Mouse (Mus musculus) heart, postnatal 36 days (tissue): Measurements from ENCODE around the gene Abca12. TPM values are rescaled to one million over a fixed set of nuclear protein-coding genes. Genes with fewer than 3 reads are reported as not detected.

Experiments
- DNase-seq, 2 experiments: peaks; one replicate each; pipeline ENCODE4 v3.0.0; 2021 to 2022
- intact Hi-C: fragments of 180-260 bp; cut with DNase I; formaldehyde crosslinking; loops from one replicate; pipeline ENCODE4 v1.15.1; 2025
- total RNA-seq, 2 experiments: library from RNA; stranded (reverse); gene quantifications; 2 replicates each; pipeline ENCODE4 v1.2.3; 2021

The Abca12 gene
- 1 to 10 TPM; 3.1 to 4.8 TPM for total RNA-seq

GRCm38 (mm10) chr1:71414810-71415209, at the start of gene Abca12:
TSS of gene Abca12 (minus strand) at chr1:71414910.
- intact Hi-C loops, result no loop called here

GRCm38 (mm10) chr1:71457961-71458360, 43.3 kb upstream of the Abca12 start:
- peak; percentile 5 to 37 for DNase-seq

More at GRCm38 (mm10) chr1:71414810-71415209, at the start of gene Abca12:
- no peak for DNase-seq

GRCm38 (mm10) chr1:71447424-71447823, 32.7 kb upstream of the Abca12 start:
- no peak for DNase-seq
- intact Hi-C loops, result no loop called here

More at GRCm38 (mm10) chr1:71457961-71458360, 43.3 kb upstream of the Abca12 start:
- intact Hi-C loops, result no loop called here

- DNase-seq, result no peak
- intact Hi-C loops, result no loop called here
These were observed 7.1 kb upstream of the Abca12 start for GRCm38 (mm10) chr1:71421741-71422333.

- DNase-seq, result no peak
- intact Hi-C loops, result no loop called here
These were observed 3.8 kb upstream of the Abca12 start for GRCm38 (mm10) chr1:71418467-71418866.

GRCm38 (mm10) chr1:71417951-71418350, 3.2 kb upstream of the Abca12 start:
- intact Hi-C loops, result no loop called here
- DNase-seq, result no peak

- intact Hi-C loops, result no loop called here
- no peak for DNase-seq
These were observed 626 bp downstream of the Abca12 start for GRCm38 (mm10) chr1:71414084-71414483.

GRCm38 (mm10) chr1:71413114-71413513, 1.6 kb downstream of the Abca12 start:
- DNase-seq, result no peak
- intact Hi-C loops, result no loop called here

- intact Hi-C loops, result no loop called here
- no peak for DNase-seq
These were observed 7.0 kb downstream of the Abca12 start for GRCm38 (mm10) chr1:71407711-71408110.

GRCm38 (mm10) chr1:71397635-71398034, 17.1 kb downstream of the Abca12 start:
- intact Hi-C loops, result no loop called here
- DNase-seq, result no peak

GRCm38 (mm10) chr1:71396105-71396504, 18.6 kb downstream of the Abca12 start:
- no peak for DNase-seq
- intact Hi-C loops, result no loop called here

GRCm38 (mm10) chr1:71394177-71394576, 20.5 kb downstream of the Abca12 start:
- DNase-seq, result no peak
- intact Hi-C loops, result no loop called here

- intact Hi-C loops, result no loop called here
- DNase-seq, result no peak
These were observed 21.2 kb downstream of the Abca12 start for GRCm38 (mm10) chr1:71393489-71393888.

- intact Hi-C loops, result no loop called here
- DNase-seq, result no peak
These were observed 22.2 kb downstream of the Abca12 start for GRCm38 (mm10) chr1:71392463-71392862.

- intact Hi-C loops, result no loop called here
- DNase-seq, result no peak
These were observed 28.1 kb downstream of the Abca12 start for GRCm38 (mm10) chr1:71386593-71386992.

- no peak for DNase-seq
- intact Hi-C loops, result no loop called here
These were observed 30.6 kb downstream of the Abca12 start for GRCm38 (mm10) chr1:71384098-71384497.

GRCm38 (mm10) chr1:71373090-71373489, 41.6 kb downstream of the Abca12 start:
- intact Hi-C loops, result no loop called here
- no peak for DNase-seq

GRCm38 (mm10) chr1:71370266-71370665, 44.4 kb downstream of the Abca12 start:
- intact Hi-C loops, result no loop called here
- no peak for DNase-seq

- DNase-seq, result no peak
- intact Hi-C loops, result no loop called here
These were observed 46.9 kb downstream of the Abca12 start for GRCm38 (mm10) chr1:71367770-71368169.

- intact Hi-C loops, result no loop called here
These were observed 71.7 kb downstream of the Abca12 start for GRCm38 (mm10) chr1:71342861-71343554.

GRCm38 (mm10) chr1:71342261-71342594, 72.5 kb downstream of the Abca12 start:
- intact Hi-C loops, result no loop called here
- DNase-seq, result no peak

More at GRCm38 (mm10) chr1:71342861-71343554, 71.7 kb downstream of the Abca12 start:
- DNase-seq, result no peak
